Mouse (Mus musculus) forebrain, embryonic 11.5 days (tissue): ENCODE data around the gene Lrrfip1. TPM values are rescaled to one million over a fixed set of nuclear protein-coding genes. Genes with fewer than 3 reads are reported as not detected.

Experiments
- ATAC-seq: fragments of 200-750 bp; cut with Nextera tagmentation; replicated peaks from 2 replicates; pipeline ENCODE4 v1.8.0; 2017; ENCODE audit warnings: moderate TSS enrichment; ENCODE audit not compliant: low FRiP score
- DNase-seq: peaks from one replicate; pipeline ENCODE4 v3.0.0-alpha.2; 2017; ENCODE audit warnings: low spot score
- H3K27ac ChIP-seq: fragments of 300-500 bp; sonication (generic); 2 replicates; pipeline ENCODE4 v1.5.1; 2014; ENCODE audit warnings: low read depth, low read length
- H3K27me3 ChIP-seq: fragments of 300-500 bp; sonication (generic); 2 replicates; pipeline ENCODE4 v1.6.1; 2014; ENCODE audit warnings: mild to moderate bottlenecking, low read length, mixed read lengths; ENCODE audit not compliant: control insufficient read depth, insufficient read depth
- H3K36me3 ChIP-seq: fragments of 300-500 bp; sonication (generic); 2 replicates; pipeline ENCODE4 v1.6.1; 2014; ENCODE audit warnings: mild to moderate bottlenecking, low read length, moderate library complexity, mixed read lengths; ENCODE audit not compliant: control insufficient read depth, insufficient read depth
- H3K4me1 ChIP-seq: fragments of 300-500 bp; sonication (generic); replicated peaks from 2 replicates; pipeline ENCODE4 v1.6.1; 2014; ENCODE audit warnings: low read length, mixed read lengths; ENCODE audit not compliant: control insufficient read depth, insufficient read depth
- H3K4me2 ChIP-seq: fragments of 300-500 bp; sonication (generic); 2 replicates; pipeline ENCODE4 v1.6.1; 2014; ENCODE audit warnings: low read depth, mild to moderate bottlenecking, low read length, moderate library complexity, mixed read lengths; ENCODE audit not compliant: severe bottlenecking
- H3K4me3 ChIP-seq: fragments of 300-500 bp; sonication (generic); 2 replicates; pipeline ENCODE4 v1.5.1; 2014; ENCODE audit warnings: low read depth, low read length
- H3K9ac ChIP-seq: fragments of 300-500 bp; sonication (generic); 2 replicates; pipeline ENCODE4 v1.6.1; 2014; ENCODE audit warnings: low read length
- H3K9me3 ChIP-seq: fragments of 300-500 bp; sonication (generic); 2 replicates; pipeline ENCODE4 v1.6.1; 2016; ENCODE audit warnings: low read length, mixed read lengths; ENCODE audit not compliant: control insufficient read depth
- WGBS: fragments of 180-500 bp; shearing (Covaris S2); extraction: QIAGEN DNeasy Blood & Tissue Kit; methylation state at CpG from one replicate; pipeline ENCODE4 v1.1.7; 2014; 5-methylcytosine and 5-hydroxymethylcytosine counted together
- polyA plus RNA-seq: library from polyadenylated mRNA; unstranded; fragments of >200 nt; fragmentation: Nextera tagmentation; extraction: Ambion mirVana; gene quantifications from 2 replicates; pipeline ENCODE4 v1.2.1, GENCODE M21; 2014

The Lrrfip1 gene
- polyA plus RNA-seq, 1 experiment from 2014 or later: 21.4 TPM

DNA sequence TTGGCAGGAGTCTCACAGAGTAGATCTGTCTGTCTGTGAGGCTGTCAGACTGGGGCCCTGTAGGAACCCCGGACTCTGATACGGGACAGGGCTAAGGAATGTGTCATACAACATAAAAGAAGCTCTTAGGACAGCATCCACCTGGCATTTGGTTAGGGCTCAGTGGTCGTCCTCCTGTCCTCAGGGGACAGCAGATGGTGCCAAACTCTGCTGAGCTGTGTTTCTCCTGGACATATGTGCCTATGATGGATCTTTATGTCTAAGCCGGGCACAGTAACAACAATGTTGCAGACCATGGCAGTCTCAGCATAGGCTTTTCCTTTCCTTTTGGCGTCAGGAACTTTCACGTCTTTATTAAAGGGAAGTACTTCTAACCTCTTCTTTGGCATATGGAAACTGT is 69.2 kb downstream of the Lrrfip1 start:
- no peak overlapping the region for H3K9ac ChIP-seq
- ATAC-seq: no peak
- no peak overlapping the region for H3K27ac ChIP-seq
- H3K4me1 ChIP-seq: peaks cover 2% of the 10 kb centered on the region; the same call in 1 of the 2 replicates
- H3K4me2 ChIP-seq: no peak overlapping the region
- H3K27me3 ChIP-seq: no peaks in the 10 kb centered on the region
- no peaks in the 10 kb centered on the region for H3K9me3 ChIP-seq
- H3K36me3 ChIP-seq: no peaks in the 10 kb centered on the region
- 84% methylated on average over 6 of the region's 6 CpGs for WGBS
- no peak for DNase-seq
- H3K4me3 ChIP-seq: no peak overlapping the region

DNA sequence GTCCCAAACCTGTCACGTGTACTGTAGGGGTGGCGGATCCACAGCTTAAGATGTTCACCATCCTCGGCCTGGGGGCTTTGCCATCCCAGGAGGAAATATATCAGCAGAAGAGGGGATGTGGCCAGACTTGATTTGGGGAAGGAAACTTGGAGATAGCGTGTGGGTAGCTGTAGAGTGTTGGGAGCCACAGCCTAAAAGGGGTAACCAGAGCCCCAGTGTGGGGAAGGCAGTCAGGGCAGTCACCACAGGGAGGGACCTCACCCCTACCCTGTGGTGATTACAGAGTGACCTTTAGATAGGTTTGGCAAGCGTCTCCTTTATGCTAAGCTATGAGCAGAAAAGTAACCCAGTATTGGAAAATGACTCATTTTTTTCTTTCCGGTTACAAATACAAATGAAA is 71.0 kb downstream of the Lrrfip1 start:
- no peak for ATAC-seq
- H3K9me3 ChIP-seq: no peaks in the 10 kb centered on the region
- 90% methylated on average over 6 of the region's 6 CpGs for WGBS
- no peak overlapping the region for H3K9ac ChIP-seq
- no peaks in the 10 kb centered on the region for H3K36me3 ChIP-seq
- DNase-seq: no peak
- H3K4me1 ChIP-seq: no peaks in the 10 kb centered on the region
- H3K27ac ChIP-seq: no peak overlapping the region
- H3K27me3 ChIP-seq: no peaks in the 10 kb centered on the region
- H3K4me2 ChIP-seq: no peak overlapping the region
- H3K4me3 ChIP-seq: no peak overlapping the region

DNA sequence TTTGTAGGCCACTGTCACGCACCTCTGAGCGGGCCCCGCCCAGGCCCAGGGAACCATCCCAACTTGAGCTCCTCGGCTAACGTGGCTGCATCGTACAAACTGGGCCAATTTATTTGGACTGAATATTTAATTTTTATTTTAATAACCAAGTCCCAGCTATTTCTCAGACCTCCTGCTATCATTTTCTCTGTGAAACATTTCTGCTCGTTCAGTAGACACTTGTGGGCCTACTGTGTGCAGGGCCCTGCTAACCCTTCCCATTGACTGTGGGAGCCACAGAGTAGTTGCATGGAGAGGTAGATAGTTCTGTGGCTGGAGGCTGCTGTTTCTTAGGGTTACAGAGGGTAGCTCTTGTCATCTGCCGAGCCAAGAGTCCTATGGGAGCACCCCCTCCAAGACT is 72.0 kb downstream of the Lrrfip1 start:
- Histone ChIP-seq H3K27me3 (no peaks in the 10 kb centered on the region), H3K4me2 (no peak overlapping the region), H3K9ac (no peak overlapping the region), H3K27ac (no peak overlapping the region), H3K4me3 (no peak overlapping the region), H3K4me1 (no peaks in the 10 kb centered on the region), H3K9me3 (no peaks in the 10 kb centered on the region), H3K36me3 (no peaks in the 10 kb centered on the region)
- ATAC-seq: no peak
- DNase-seq: no peak
- WGBS: 94% methylated on average over 8 of the region's 8 CpGs

DNA sequence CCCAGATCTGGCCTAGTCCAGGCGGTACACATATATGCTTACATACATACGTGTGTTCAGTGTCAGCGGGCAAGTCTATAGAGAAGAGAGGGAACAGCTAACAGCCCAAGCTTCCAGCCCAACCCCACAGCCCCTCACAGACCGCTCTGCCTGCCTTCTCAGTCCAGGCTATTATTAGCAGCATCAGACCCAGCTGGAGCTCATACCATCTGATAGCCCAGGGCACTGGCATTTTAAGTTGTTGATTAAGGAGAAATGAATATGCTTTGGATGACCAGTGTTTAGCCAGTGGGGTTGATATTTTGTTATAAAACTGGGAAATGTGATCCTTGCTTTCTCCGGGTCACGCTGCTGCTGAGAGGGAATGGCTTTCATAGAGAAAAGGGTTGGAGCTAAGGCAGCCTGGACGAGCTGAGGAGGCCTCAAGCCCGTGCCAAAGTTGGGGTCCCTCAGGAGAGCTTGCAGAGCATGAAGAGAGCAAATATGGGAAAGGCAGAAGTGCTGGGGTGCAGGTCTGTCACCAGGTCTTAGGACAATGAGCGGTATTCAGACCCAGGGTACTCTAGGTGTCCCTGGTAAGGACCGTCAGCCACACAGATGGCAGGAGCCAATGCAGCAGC is 73.2 kb downstream of the Lrrfip1 start:
- Histone ChIP-seq H3K9ac (no peak overlapping the region), H3K9me3 (no peaks in the 10 kb centered on the region), H3K27me3 (no peaks in the 10 kb centered on the region), H3K4me3 (no peak overlapping the region), H3K27ac (no peak overlapping the region), H3K36me3 (no peaks in the 10 kb centered on the region), H3K4me1 (no peaks in the 10 kb centered on the region), H3K4me2 (no peak overlapping the region)
- no peak for ATAC-seq
- 79% methylated on average over 10 of the region's 10 CpGs for WGBS
- DNase-seq: no peak

DNA sequence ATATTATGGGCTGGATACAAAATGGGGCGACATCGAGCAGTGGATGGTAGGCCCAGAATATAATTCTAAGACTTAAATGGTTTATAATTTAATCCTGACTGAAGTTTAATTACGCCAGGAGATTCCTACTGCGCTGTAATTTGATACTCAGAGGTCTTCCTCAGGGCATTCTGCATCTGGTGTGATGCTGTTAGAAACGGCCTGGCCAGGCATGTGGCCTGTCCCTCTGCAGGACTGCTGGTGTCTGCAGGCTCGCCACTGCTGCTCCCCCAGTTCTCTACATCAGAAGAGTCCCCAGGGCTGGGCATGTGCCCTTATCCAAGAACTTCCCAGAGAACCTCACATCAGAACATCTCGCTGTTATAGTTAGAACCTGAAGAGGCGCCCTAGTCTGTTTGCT is 78.4 kb downstream of the Lrrfip1 start:
- DNase-seq: no peak
- no peaks in the 10 kb centered on the region for H3K27me3 ChIP-seq
- no peaks in the 10 kb centered on the region for H3K4me1 ChIP-seq
- no peak overlapping the region for H3K4me2 ChIP-seq
- ATAC-seq: no peak
- no peak overlapping the region for H3K27ac ChIP-seq
- H3K9ac ChIP-seq: no peak overlapping the region
- no peak overlapping the region for H3K4me3 ChIP-seq
- H3K36me3 ChIP-seq: no peaks in the 10 kb centered on the region
- no peaks in the 10 kb centered on the region for H3K9me3 ChIP-seq
- WGBS: 63% methylated on average over 8 of the region's 8 CpGs

DNA sequence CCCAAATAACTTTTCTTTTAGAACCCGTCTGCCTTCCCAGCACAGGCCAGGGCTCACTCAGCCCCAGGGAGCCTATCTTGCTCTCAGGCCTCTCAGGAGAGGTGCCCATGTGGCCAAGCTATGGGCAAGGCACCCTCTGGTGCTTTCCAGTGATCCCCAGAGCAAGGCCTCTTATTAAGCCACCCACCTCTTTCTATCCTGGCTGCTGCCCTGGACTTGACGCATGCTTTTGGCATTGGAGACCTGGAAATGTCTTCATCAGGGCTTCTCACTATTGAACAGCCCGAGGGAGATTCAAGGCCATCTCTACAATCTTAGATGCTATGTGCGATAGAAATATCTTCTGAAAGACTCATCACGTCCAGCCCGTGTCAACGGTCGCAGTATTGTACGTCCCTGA is 78.9 kb downstream of the Lrrfip1 start:
- DNase-seq (no peak), ATAC-seq (no peak)
- Histone ChIP-seq H3K36me3 (no peaks in the 10 kb centered on the region), H3K4me2 (no peak overlapping the region), H3K27me3 (no peaks in the 10 kb centered on the region), H3K9me3 (no peaks in the 10 kb centered on the region), H3K27ac (no peak overlapping the region), H3K4me3 (no peak overlapping the region), H3K4me1 (no peaks in the 10 kb centered on the region), H3K9ac (no peak overlapping the region)
- WGBS: 93% methylated on average over 9 of the region's 9 CpGs

DNA sequence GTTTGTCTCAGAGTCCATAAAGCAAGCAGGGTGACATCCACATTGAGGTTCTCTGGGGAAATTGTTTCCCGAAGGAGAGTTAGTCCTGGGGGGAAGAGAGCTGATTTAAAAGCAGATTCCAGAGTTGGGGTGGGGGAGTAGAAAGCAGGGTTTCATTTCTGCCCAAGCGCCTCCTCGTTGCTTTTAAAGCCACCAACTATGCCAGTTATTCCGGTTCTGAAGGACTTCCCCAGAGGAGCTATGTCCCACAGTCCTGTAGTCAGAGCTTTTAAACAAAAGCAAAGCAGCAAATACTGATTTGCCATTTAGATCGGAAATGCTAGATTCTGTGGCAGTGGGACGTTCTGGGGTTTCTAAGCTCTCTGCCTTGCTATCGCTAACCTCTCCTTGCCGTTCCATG is 79.4 kb downstream of the Lrrfip1 start:
- DNase-seq: no peak
- Histone ChIP-seq H3K27me3 (no peaks in the 10 kb centered on the region), H3K27ac (no peak overlapping the region), H3K9me3 (no peaks in the 10 kb centered on the region), H3K4me3 (no peak overlapping the region), H3K36me3 (no peaks in the 10 kb centered on the region), H3K9ac (no peak overlapping the region), H3K4me1 (no peaks in the 10 kb centered on the region), H3K4me2 (no peak overlapping the region)
- WGBS: 90% methylated on average over 8 of the region's 8 CpGs
- no peak for ATAC-seq

DNA sequence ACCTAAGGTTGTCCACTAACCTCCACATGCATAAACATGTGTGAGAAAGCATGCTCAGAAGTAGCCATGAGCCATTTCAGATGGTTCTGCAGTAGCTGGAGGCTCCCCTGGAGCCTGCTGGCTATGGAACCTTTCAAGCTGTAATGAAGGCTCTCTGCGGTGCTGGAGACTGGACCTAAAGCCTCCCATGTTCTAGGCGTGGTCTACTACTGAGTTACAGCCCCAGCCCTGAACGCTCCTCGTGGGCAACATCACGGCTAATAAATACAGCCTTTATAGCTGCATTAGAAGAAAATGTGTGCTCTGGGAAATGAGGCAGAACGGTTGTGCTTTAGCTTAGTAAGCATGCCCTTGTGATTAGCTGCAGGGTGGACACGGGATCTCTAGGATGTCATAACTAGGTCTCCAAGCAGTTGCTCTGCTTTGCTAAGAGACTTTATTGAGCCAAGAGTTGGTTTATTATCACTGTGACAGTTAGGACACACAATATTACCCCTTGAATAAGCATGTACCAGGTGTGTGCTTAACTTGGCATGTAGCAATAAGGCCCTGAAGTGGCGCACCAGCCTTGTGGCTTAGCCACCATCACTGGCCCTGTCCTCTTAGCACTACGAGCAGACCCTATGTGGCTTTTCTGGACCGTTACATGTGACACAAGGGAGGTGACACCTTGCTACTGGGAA is 81.3 kb downstream of the Lrrfip1 start:
- Histone ChIP-seq H3K9me3 (no peaks in the 10 kb centered on the region), H3K4me3 (no peak overlapping the region), H3K4me1 (no peaks in the 10 kb centered on the region), H3K9ac (no peak overlapping the region), H3K4me2 (no peak overlapping the region), H3K27ac (no peak overlapping the region), H3K36me3 (no peaks in the 10 kb centered on the region), H3K27me3 (no peaks in the 10 kb centered on the region)
- WGBS: 89% methylated on average over 10 of the region's 10 CpGs
- ATAC-seq: no peak
- DNase-seq: no peak

DNA sequence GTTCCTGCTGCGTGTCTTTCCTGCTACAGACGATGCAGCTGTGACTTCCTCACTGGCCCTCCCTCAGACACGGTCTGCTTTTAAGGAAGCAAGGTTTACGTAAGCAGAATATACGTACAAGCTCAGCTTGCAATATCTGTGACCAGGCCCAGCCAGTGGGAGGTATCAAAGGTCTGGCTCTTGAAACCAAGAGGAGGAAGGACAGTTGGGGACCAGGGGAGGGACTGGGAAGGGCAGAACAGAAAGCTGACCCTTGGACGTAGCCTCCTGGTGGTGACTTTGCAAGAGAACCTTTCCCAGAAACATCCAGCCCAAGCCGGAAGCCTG is 81.8 kb downstream of the Lrrfip1 start:
- H3K4me2 ChIP-seq: no peak overlapping the region
- no peaks in the 10 kb centered on the region for H3K9me3 ChIP-seq
- H3K27me3 ChIP-seq: no peaks in the 10 kb centered on the region
- H3K4me3 ChIP-seq: no peak overlapping the region
- no peak for ATAC-seq
- DNase-seq: no peak
- 90% methylated on average over 7 of the region's 7 CpGs for WGBS
- no peaks in the 10 kb centered on the region for H3K36me3 ChIP-seq
- H3K27ac ChIP-seq: no peak overlapping the region
- H3K9ac ChIP-seq: no peak overlapping the region
- no peaks in the 10 kb centered on the region for H3K4me1 ChIP-seq
